Mouse (Mus musculus): ENCODE measurements around the gene Fmnl2.

Fmnl2 gene

DNA sequence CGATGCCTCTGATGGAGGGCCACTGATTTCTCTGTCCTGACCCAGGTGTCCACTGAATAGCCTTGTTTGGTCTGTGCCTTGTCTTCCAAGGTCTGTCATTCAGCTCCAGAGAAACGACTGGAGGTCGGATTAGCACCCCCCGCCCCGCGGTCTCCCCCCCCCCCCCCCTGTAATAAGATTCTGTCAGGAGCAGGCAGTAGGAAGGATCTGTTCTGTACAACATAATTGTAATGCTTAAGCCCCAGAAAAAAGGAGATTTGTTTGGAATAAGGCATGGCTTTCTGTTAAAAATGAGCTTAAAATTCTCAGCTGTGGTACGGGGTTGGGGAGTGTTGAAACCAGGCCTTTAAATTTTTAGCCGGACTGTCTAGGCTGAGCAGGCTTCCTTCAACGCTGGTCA is 181.1 kb downstream of the Fmnl2 start:
- no peak for DNase-seq (ENCODE audit: low spot score in 2 of 2)

DNA sequence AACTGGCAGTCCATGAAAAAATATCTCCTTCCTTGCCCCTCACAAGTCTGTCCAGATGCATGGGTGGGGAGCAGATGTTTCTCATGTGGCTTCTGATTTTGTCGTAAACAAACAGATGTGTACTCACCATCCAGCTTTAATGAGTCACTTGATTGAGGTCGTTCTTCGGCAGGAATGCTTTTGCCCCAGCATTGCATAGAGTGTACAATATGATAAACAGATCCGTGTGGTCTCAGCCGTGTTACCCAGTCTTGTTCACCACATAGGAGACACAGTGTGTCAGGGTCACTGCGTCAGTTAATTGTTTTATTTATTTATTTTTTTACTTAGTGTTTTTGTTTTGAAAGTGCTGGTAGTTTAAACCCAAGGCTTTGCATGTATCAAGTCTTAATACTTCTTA is 189.4 kb downstream of the Fmnl2 start:
- DNase-seq (ENCODE audit: low spot score in 2 of 2): no peak

DNA sequence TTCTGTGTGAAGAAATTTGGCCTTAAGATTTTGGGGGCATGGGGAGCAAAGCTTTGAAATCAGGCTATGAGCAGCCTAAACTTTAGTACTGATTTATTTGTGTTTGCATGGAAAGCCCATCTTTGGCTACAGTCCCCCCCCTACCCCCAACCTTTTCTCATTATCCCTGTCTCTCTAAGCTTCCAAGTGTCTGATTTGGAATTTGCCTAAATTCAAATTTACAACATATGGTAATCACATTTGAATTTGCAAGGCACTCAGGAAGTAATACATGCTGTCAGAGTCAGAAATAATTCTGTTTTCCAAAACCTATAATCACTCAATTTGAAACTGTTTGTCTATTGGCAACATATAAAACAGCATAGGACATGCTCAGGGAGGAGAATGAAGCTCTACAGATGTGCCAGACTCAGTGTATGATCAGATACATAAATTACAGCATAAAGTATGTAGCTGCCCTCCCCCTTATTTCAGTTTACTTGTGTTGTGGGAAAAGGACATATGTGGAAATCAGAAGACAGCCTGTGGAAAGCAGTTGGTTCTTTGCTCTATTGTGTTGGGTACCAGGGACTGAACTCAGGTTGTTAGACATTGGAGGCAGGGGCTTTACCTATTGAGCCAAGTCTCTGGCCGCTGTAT is 190.2 kb downstream of the Fmnl2 start:
- no peak for DNase-seq (ENCODE audit: low spot score in 2 of 2)

DNA sequence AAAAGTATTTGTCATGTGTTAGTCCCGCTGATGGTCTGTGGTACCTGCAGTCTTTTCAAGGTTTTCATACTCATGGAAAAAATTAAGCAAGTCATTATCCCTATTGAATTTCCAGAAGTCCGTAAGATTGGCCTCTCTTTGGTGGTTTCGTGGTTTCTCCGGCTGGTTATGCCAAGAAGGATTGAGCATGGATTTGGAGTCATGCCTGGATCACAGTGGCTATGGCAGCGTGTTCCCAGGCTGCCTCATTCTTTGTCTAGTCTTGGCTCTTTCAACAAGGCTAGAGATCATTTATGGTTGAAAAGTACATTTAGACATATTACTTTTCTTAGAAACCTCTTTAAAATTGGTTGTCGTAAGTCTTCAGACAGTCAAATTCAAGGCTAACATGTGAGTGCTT is 192.7 kb downstream of the Fmnl2 start:
- DNase-seq (ENCODE audit: low spot score in 2 of 2): no peak

DNA sequence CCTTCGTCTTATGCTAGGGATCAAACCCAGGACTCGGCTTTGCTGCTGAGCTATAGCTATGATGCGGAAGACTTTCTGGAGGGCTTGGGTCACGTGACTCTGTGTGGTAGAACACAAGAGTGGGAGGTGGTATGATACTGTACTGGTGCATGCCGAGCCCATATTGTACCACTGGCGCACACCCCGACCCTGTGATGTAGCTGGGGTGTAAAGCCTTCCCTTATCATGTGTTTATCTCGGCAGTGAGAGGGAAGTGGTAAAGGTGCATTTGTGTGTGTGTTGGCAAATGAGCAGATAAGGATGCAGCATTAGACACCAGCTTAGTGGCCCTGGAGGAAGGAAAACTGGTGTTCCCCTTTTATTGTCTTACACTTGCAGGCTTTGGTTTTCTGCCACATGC is 193.8 kb downstream of the Fmnl2 start:
- no peak for DNase-seq (ENCODE audit: low spot score in 2 of 2)

DNA sequence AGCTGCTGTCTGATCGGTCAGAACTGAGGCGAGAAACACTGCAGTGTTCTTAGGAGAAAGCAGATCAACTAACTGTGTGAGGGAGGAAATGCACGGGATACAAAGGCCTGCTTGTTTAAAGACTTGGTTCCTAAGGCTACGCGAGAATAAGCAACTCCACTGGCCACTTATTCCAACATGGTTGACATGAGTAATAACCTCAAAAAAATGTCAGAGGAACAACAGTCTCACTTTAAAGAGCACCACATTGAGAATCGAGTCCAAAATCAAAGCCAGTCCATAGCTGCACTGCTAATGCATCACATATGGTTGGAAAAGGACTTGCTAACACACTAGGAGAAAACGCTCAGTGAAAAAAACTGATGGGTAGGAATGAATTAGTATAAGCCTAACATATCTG is 196.1 kb downstream of the Fmnl2 start:
- DNase-seq (ENCODE audit: low spot score in 2 of 2): no peak

DNA sequence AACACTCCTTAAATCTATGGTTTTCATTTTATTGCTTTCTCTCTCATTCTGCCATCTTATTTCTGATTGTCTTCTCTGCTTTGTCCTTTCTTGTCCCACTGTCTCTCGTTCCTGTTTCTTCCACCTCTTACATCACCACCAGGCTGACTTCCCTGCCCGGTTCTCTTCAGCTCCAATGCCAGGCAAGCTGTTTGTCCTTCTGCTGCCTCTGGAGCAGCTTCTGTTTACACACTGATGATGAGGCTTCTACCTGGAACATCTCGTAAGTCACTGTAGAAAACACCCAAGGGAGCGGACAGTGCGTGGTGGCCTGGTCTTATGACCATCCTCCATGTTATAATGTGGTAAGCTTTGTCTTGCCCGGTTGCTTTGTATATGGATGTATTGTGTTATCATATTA is 198.9 kb downstream of the Fmnl2 start:
- DNase-seq (ENCODE audit: low spot score in 2 of 2): no peak

DNA sequence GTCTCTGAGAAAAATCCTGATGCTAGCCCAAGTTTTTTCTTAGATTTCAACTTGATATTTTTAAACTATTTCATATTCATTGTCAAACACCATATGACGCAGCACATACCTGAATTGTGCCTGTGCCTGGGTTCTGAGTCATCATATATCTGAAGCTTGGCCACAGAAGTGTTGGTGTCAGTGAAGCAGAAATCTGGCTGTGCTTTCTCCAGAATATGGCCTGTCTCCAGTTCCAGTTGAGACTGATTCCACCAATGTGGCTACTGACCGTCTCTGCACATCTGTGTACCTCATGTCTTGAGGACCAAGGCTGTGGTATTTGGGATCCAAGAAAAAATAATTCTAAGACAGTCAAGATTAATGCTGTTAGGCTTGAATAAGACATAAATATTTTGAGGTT is 199.6 kb downstream of the Fmnl2 start:
- no peak for DNase-seq (ENCODE audit: low spot score in 2 of 2)

DNA sequence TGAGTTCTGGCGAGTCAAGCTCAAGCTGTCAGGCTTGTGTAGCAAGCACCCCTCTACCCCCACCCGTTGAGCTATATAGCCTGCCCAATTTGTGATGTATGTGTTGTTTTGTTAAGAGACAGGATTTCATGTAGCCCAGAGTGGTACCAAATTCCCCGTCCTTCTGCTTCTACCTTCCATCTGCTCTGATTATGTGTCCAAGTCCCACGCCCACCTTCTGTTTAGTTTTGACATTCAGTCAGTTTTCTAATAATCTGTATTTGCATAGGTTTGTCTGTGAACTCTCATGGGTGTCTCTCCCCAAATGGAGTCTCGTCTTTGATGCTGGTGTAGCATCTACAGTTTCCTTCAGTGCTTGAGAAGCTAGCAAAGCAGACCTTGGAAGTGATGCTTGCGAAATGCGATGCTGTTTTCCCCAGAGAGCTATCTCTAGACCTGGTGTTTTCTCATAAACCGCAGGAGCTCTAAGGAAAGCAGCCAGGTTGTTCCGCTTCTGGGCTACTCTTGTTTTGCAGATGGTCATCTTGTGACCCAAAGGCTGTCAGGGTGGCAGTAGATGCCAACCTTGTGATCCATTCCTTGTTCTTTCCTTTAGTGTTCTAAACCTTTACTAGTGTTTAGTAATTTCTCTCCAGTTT is 203.8 kb downstream of the Fmnl2 start:
- DNase-seq (ENCODE audit: low spot score in 2 of 2): no peak

DNA sequence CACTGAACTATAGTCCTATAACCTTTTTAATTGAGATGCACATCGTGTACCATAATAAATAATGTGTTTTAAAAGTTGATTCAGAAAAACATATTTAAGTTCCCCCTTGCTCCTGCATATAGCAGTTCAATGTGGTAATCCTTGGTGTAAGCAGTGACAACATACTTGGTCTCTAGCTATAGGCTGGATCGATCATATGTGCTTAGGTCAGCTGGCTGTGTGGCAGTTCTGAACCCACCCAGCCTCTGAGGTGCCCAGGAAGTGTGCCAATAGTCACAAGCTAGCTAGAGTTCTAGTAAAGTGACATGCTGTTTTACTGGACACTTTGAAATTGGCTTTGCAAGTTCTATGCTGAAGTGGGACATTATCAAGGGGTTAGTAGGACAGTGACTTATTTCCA is 209.3 kb downstream of the Fmnl2 start:
- DNase-seq (ENCODE audit: low spot score in 2 of 2): no peak

DNA sequence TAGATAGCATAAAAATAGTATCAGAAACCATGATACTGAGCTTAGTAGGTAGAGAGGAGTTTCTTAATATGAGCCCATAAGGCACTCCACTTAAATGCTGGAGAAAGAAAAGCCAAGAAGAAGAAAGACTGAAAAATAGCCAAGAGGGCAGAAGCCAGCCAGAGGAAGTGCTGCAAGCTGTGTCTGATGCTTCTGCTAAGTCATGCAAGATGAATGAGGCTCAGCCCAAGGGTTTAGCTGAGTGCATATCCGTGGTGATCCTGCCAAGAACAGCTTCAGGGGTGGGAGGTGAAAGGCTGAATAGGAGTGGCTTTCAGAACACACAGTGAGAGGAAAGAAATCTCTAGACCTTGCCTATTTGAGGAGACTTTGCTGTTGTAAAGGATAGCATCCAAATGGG is 212.9 kb downstream of the Fmnl2 start:
- DNase-seq (ENCODE audit: low spot score in 2 of 2): peak; percentile 37 to 57

DNA sequence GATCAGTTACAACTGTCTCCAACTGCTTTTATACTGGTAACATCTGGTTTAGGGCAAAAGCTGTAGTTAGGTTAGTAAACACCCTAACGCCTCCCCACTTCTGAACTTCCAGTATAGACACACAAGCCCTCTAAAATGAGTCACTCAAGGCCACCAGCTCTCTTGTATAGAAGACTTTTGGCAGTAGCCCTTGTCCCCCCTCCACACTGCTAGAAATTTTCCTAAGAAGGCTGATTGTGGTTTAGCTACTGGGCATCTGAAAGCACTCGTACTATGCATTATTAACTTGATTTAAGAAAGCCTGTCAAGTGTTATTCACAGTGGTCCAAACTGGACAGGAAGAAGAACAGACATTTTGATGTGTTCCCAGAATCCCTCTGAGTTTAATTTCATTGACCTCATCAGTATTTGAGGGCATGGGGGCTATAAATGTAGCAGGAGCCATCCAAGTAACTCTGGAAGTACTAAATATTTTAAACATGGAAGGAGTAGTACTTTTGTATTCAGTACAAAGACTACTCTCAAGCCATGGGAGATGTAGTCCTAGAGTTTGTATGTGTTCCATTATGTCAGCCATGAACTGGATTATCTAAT is 222.1 kb downstream of the Fmnl2 start:
- no peak for DNase-seq (ENCODE audit: low spot score in 2 of 2)

DNA sequence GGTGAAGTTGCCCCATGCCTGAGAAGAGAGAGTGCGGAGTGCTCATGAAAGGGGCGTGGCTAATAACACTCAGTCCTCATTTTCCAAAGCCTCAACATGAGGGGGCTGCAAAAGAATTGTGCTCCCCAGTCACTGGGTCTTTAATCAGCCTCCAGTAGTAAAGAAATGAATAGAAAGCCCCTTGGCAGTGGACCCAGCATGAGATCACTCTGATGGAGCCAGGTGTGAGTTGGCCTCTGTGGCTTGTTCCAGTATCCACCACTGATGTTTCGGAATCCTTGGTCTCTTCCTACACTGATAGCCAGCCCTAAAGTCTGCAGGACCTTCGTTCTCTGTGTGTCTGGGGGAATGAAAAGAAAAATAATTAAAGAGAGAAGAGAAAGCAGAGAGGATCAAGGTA is 224.4 kb downstream of the Fmnl2 start:
- DNase-seq (ENCODE audit: low spot score in 2 of 2): no peak

DNA sequence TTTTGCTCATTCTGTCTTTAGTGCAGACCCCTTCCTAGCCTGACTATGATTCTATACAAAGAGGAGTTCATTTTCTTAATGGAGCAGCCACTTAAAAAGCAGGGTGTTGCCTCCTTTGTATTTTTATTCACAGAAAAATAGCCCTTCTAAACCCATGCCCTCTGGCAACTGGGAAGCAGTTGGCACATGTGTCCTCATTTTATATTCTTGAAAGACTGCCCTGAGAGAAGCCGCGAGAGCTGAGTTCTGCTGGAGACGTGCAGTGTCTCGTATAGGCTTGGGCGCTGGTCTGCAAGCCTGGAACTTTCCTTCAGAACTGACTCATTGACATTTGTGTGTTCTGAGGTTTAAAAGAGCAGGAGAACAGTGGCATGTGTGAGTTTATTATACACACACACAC is 224.8 kb downstream of the Fmnl2 start:
- DNase-seq (ENCODE audit: low spot score in 2 of 2): no peak

DNA sequence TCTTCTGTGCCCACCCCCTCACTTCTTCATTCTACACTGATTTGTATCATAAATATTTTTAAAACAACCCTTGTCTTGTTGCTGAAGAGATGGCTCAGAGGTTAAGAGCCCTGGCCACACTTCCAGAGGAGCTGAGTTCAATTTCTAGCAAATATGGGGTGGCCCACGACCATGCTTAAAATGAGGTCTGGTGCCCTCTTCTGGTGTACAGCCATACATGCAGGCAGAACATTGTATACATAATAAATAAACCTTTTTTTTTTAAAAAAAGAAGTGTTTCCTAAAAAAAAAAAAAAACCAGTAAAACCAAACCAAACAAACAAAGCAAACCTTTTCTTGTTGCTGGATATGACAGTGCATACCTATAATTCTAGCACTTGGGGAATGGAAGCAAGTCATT is 225.6 kb downstream of the Fmnl2 start:
- DNase-seq (ENCODE audit: low spot score in 2 of 2): peak in 1 of 2 experiments; percentile 17

DNA sequence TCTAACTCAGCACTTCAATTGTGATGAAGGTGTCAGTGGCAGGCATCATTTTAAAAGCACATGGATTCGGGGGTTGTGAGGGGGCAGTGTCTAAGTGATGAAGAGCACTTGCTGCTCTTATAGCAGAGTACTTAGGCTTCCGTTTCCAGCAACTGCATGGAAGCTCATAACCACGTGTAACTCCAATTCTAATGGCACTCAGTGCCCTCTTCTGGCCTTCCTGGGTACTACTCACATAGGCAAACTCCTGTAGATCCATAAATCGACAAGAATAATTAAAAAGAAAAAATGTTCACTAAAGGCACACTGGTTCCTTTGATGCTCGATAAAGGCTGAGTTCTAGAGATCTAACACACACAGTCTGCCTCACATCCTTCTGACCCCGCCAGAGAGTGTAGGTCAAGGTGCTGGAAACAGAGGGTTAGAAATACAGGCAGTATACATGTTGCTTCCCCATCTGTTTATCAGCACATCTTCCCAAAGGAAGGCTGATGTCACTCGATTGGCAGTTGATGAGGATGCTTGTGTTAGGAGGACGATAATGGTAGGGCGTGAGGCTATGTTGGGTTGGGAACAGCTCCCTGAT is 228.1 kb downstream of the Fmnl2 start:
- DNase-seq (ENCODE audit: low spot score in 2 of 2): peak; percentile 15 to 40

DNA sequence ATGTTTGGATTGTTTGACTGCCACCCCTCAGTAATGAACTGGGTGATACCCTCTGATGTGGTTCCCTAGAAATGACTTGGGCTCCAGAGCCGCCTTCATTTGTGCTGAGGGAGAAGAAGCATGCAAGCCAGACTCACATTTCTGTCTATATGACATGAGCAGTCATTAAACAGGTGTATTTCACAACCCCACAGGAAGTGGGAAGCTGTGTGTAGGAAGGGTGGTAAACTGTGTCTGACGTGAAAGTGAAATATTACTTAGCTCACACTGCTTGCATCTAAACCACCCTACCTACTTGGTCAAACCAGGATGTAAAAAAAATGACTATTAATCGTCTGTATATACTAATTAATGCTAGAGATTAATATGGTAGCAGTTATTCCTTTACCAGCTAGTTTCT is 231.1 kb downstream of the Fmnl2 start:
- DNase-seq (ENCODE audit: low spot score in 2 of 2): no peak

DNA sequence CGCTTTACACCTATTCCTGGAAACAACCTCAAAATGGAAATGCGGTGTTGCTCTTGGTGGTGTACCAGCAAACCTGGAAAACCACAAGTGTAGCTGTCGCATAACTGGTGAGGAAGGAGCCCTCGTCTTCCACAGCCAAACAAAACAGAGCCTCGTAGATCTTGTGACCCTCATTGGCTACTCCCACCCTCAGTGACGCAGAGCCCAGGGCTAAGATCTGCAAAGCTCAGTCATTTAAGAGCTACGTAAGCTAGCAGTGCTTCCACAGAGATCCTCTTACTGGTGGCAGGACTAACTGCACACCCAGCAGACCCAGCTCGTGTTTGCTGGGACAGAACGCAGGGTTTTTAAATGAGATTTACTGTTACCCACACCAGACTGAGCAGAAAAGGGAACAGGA is 237.4 kb downstream of the Fmnl2 start:
- DNase-seq (ENCODE audit: low spot score in 2 of 2): no peak

DNA sequence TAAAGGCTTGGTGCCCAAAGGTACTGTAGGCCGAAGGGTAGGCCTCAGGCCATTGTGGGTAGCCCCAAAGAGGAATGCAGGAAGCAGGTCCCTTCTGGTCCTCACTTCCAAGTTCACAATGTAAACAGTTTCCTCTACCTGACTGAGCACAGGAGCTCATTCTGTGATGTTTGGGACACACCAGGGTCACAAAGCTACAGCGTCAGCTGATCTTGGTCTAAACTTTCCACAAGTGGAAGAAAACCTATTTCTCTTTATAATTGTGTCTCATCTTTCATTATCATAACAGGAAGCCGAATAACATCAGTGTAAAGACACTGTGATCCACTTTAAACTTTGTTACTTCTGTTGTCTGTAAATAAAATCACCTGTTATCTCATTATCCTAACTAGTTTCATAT is 237.8 kb downstream of the Fmnl2 start:
- no peak for DNase-seq (ENCODE audit: low spot score in 2 of 2)

DNA sequence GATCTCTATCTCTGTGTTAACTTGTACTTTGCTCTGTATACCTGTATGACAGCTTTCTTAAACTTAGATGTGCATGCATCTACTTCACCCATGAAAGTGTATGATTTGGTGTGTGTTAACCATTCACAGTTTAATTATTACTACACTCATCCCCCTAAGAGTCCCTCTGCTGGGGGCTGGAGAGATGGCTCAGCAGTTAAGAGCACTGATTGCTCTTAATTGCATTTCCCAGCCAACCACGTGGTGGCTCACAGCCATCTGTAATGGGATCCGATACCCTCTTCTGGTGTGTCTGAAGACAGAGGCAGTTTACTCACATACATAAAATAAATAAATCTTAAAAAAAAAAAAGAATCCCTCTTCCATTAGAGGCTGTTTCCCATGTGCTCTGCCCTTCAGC is 242.4 kb downstream of the Fmnl2 start:
- no peak for DNase-seq (ENCODE audit: low spot score in 2 of 2)

DNA sequence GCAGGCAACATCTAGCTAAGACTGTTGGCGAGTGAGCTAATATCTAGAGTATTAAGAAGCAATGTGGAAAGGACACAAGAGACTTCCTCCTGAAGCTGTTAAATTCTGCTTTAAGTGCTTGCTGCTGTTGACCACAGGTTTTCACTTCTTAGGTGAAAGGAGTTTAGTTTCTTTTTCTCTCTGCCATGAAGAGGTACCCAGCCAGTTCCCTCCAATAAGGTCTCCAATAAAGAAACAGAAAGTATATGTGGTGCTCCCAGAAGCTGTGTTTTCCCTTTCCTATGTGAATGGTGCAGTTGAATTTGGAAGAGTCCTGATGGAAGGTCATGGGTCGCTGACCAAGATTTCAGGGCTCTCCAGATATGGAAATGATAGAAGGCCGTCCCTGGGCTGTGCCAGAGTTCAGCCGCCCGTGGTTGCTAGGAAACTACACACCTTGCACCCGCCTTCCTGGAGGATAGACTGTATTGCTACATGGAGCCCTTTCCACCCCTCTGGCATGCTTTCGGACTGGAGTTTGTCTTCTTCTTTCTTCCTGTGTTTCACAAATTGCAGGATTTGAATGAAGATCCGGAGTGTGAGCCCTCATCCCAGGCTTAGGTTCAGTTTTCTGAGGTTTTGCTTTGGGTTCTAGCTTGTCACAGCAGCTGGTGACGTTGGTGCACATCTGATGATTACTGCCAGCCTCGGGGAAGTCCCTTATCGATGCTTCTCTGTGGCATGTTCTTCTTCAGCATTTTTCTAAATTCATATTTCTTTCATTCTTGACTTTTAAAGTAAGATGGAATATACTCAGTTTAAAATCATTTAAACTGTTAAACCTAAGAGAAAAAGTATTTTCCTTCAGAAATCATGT is 244.5 kb downstream of the Fmnl2 start:
- no peak for DNase-seq (ENCODE audit: low spot score in 2 of 2)

DNA sequence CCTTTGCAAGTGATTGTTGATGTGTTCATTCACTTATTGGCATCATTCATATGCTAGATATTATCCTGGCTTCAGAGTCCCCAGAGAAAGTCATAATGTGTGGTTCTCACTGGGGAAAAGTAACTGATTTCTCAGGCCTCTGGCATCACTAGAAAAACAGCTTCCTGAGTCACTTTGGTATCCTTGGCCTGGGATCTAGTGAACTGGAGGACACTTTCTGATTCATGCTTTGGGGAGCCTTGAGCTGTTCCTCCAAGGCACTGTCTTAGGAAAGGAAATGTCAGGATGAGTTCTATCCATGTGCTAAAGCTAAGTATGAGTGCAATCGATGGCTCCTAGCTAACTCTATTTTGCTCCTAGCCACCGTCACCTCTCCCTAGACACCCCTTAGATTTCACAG is 245.2 kb downstream of the Fmnl2 start:
- no peak for DNase-seq (ENCODE audit: low spot score in 2 of 2)
